Mouse (Mus musculus) kidney, adult 2 months (tissue): Measurements from ENCODE around the gene Abhd14a. TPM values are rescaled to one million over a fixed set of nuclear protein-coding genes. Genes with fewer than 3 reads are reported as not detected.
A peak's percentile ranks its signal among the peaks of the same experiment; 100 is the strongest.

Experiments
- DNase-seq: peaks from one replicate; pipeline ENCODE4 v3.0.0; 2021
- H3K27ac ChIP-seq: fragments of 200-500 bp; 2 replicates; pipeline ENCODE4 v1.5.1; 2012; ENCODE audit warnings: low read depth, low read length, control low read depth, inconsistent platforms; ENCODE audit not compliant: insufficient read depth
- H3K27me3 ChIP-seq: fragments of 200-500 bp; replicated peaks from 2 replicates; pipeline ENCODE4 v1.6.1; 2012; ENCODE audit warnings: mild to moderate bottlenecking, moderate library complexity, low read length, inconsistent platforms; ENCODE audit not compliant: control insufficient read depth, insufficient read depth
- H3K36me3 ChIP-seq: fragments of 200-500 bp; 2 replicates; pipeline ENCODE4 v1.6.1; 2012; ENCODE audit warnings: mild to moderate bottlenecking, moderate library complexity, low read length, inconsistent platforms; ENCODE audit not compliant: control insufficient read depth, insufficient read depth
- H3K4me1 ChIP-seq: fragments of 200-500 bp; 2 replicates; pipeline ENCODE4 v1.6.1; 2011; ENCODE audit warnings: low read length; ENCODE audit not compliant: control insufficient read depth, insufficient read depth
- H3K4me3 ChIP-seq: fragments of 200-500 bp; 2 replicates; pipeline ENCODE4 v1.5.1; 2011; ENCODE audit warnings: mild to moderate bottlenecking, low read depth, low read length, control low read depth; ENCODE audit not compliant: insufficient read depth
- CTCF ChIP-seq: fragments of 200-500 bp; conservative IDR thresholded peaks from 2 replicates; pipeline ENCODE4 v1.5.1; 2011; ENCODE audit warnings: low read depth, mild to moderate bottlenecking, control low read depth, low read length, moderate library complexity, mixed read lengths; ENCODE audit not compliant: insufficient read depth, insufficient read length
- POLR2A ChIP-seq: fragments of 200-500 bp; IDR thresholded peaks from one replicate; pipeline ENCODE4 v1.6.1; 2011; ENCODE audit warnings: low read depth, low read length, control low read depth
- WGBS: fragments of 180-500 bp; shearing (Covaris S2); methylation state at CpG from one replicate; pipeline ENCODE4 v1.1.7; 2018; 5-methylcytosine and 5-hydroxymethylcytosine counted together
- polyA plus RNA-seq: library from polyadenylated mRNA; depleted of rRNA; stranded (reverse); fragments of >200 nt; gene quantifications from 2 replicates; pipeline ENCODE4 v1.2.3, GENCODE M21; 2012

Abhd14a gene
- polyA plus RNA-seq, 1 experiment, result 137 TPM

GRCm38 (mm10) chr9:106457163-106457559 is 9.7 kb upstream of the Abhd14a start:
- DNase-seq, result no peak
- H3K4me1 ChIP-seq, result peaks cover 10% of the 10 kb centered on the region

GRCm38 (mm10) chr9:106456325-106457162 is 9.1 kb upstream of the Abhd14a start:
- no peak overlapping the region for H3K27ac ChIP-seq
- H3K4me3 ChIP-seq, result no peak overlapping the region
- H3K27me3 ChIP-seq, result no peaks in the 10 kb centered on the region
- WGBS, result 66% methylated on average over 15 of the region's 15 CpGs
- TF ChIP-seq POLR2A (no peak), CTCF (no peak)
- H3K36me3 ChIP-seq, result no peaks in the 10 kb centered on the region
- H3K4me1 ChIP-seq, result peaks cover 10% of the 10 kb centered on the region
- DNase-seq, result no peak

More at GRCm38 (mm10) chr9:106457163-106457559, 9.7 kb upstream of the Abhd14a start:
- Histone ChIP-seq H3K36me3 (no peaks in the 10 kb centered on the region), H3K27me3 (no peaks in the 10 kb centered on the region), H3K27ac (no peak overlapping the region), H3K4me3 (no peak overlapping the region)
- 79% methylated on average over 9 of the region's 9 CpGs for WGBS
- TF ChIP-seq CTCF (no peak), POLR2A (no peak)

- Histone ChIP-seq H3K27me3 (no peaks in the 10 kb centered on the region), H3K36me3 (no peaks in the 10 kb centered on the region), H3K4me3 (no peak overlapping the region), H3K27ac (no peak overlapping the region), H3K4me1 (peaks cover 15% of the 10 kb centered on the region)
- DNase-seq, result no peak
- TF ChIP-seq POLR2A (no peak), CTCF (no peak)
- WGBS, result 61% methylated on average over 17 of the region's 17 CpGs
Observed at GRCm38 (mm10) chr9:106454888-106455681, 7.6 kb upstream of the Abhd14a start.

- Histone ChIP-seq H3K4me3 (peak overlapping the region; percentile 66), H3K4me1 (peaks cover 19% of the 10 kb centered on the region), H3K36me3 (no peaks in the 10 kb centered on the region), H3K27ac (no peak overlapping the region), H3K27me3 (no peaks in the 10 kb centered on the region)
- WGBS, result 18% methylated on average over 18 of the region's 20 CpGs
- DNase-seq, result no peak
- TF ChIP-seq POLR2A, result no peak
- no peak for TF ChIP-seq CTCF
Observed at GRCm38 (mm10) chr9:106454071-106454761, 6.7 kb upstream of the Abhd14a start.

GRCm38 (mm10) chr9:106453271-106454070 is 6.0 kb upstream of the Abhd14a start, which contains the start of gene Pcbp4:
Gene Pcbp4 (plus strand): TSS chr9:106453291.
- H3K27me3 ChIP-seq, result no peaks in the 10 kb centered on the region
- peak within 1 kb of the TSS; percentile 98 for H3K27ac ChIP-seq
- DNase-seq, result peak; percentile 93
- peak within 1 kb of the TSS; percentile 76 for H3K4me3 ChIP-seq
- 2% methylated on average over 52 of the region's 74 CpGs for WGBS
- H3K36me3 ChIP-seq, result no peaks in the 10 kb centered on the region
- TF ChIP-seq CTCF, result no peak
- no peak for TF ChIP-seq POLR2A
- peaks cover 19% of the 10 kb centered on the region for H3K4me1 ChIP-seq

GRCm38 (mm10) chr9:106452821-106453220 is 5.3 kb upstream of the Abhd14a start:
- peaks cover 23% of the 10 kb centered on the region for H3K4me1 ChIP-seq
- H3K27me3 ChIP-seq, result no peaks in the 10 kb centered on the region
- TF ChIP-seq CTCF (no peak), POLR2A (no peak)
- peak overlapping the region; percentile 76; the same call in 1 of the 2 replicates for H3K4me3 ChIP-seq
- WGBS, result 16% methylated on average over 7 of the region's 7 CpGs
- peak; percentile 87 for DNase-seq
- H3K36me3 ChIP-seq, result no peaks in the 10 kb centered on the region
- peak overlapping the region; percentile 42 for H3K27ac ChIP-seq
